Mouse (Mus musculus) ES-Bruce4 (cell line): ENCODE results near the gene Ttn.

ENCODE experiments used
- CTCF ChIP-seq: IDR thresholded peaks from one replicate; pipeline ENCODE4 v1.8.1; 2011; ENCODE audit warnings: low read depth, low read length
- POLR2A ChIP-seq: IDR thresholded peaks from one replicate; pipeline ENCODE4 v1.8.1; 2011; ENCODE audit warnings: low read length; ENCODE audit not compliant: insufficient read depth

DNA sequence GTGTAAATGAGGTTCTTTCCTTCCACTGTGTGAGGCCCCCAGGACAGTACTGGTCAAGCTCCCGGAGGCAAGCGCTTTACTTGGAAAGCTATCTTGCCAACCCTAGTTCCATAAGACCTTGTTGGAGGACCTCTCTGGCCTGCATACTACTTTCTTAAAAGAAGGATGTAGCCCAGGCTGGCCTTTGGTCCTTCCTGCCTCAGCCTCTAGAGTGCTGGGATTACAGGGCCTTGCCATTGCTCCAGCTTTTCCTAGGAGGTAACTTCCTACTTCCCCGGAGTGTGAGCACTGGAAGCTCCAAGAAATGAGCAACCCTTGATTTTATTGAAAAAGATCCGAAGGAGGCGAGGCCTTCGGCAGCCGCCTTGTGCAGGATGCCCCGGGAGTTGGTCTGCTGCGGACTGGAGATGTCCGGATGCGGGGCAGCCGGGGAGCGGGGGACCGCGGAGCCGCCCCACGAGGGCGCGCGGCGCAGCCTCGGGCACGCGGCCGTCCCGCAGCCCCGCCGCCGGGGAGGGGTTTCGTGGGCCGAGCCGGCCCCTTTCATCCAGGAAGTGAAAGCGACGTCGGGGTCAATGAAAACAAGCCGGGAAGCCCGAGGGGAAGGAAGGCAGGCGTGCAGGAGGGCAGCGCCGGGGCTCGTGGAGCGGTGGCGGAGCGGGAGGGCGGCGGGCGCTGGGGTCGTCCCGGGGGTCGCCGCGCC is 307.5 kb downstream of the Ttn start, which contains the start of gene Plekha3:
- TF ChIP-seq POLR2A, result no peak
- TF ChIP-seq CTCF, result no peak
